Mouse (Mus musculus): ENCODE results near the gene Rhox7a. TPM values are rescaled to one million over a fixed set of nuclear protein-coding genes. Genes with fewer than 3 reads are reported as not detected.

The Rhox7a gene
- polyA plus RNA-seq (2014; fragmentation: Illumina TruSeq; extraction: RNeasy Lipid Tissue Mini Kit (QIAGEN cat#74804); ENCODE audit: low read depth, low replicate concordance): not detected

GRCm38 (mm10) chrX:37831386-37831785 is at the start of gene Rhox7a:
Gene Rhox7a, plus strand, starts transcription at chrX:37831686.

GRCm38 (mm10) chrX:37826610-37827009 is 4.9 kb upstream of the Rhox7a start, which contains the start of gene Rhox6:
Gene Rhox6, plus strand, starts transcription at chrX:37826910.

GRCm38 (mm10) chrX:37878844-37879243 is 47.4 kb downstream of the Rhox7a start, which contains the start of gene Rhox8:
Gene Rhox8, minus strand, starts transcription at chrX:37878944.

Other genes with a start within 250 kb of the Rhox7a start
- gene Rhox4f, start 224.0 kb upstream of the Rhox7a start, polyA plus RNA-seq (2014; fragmentation: Illumina TruSeq; extraction: RNeasy Lipid Tissue Mini Kit (QIAGEN cat#74804); ENCODE audit: low read depth, low replicate concordance): not detected
- not detected for gene Rhox3g, start 203.1 kb upstream of the Rhox7a start, polyA plus RNA-seq (2014; fragmentation: Illumina TruSeq; extraction: RNeasy Lipid Tissue Mini Kit (QIAGEN cat#74804); ENCODE audit: low read depth, low replicate concordance)
- gene Rhox2g, start 188.2 kb upstream of the Rhox7a start, polyA plus RNA-seq (2014; fragmentation: Illumina TruSeq; extraction: RNeasy Lipid Tissue Mini Kit (QIAGEN cat#74804); ENCODE audit: low read depth, low replicate concordance): not detected
- not detected for gene Rhox4g, start 180.4 kb upstream of the Rhox7a start, polyA plus RNA-seq (2014; fragmentation: Illumina TruSeq; extraction: RNeasy Lipid Tissue Mini Kit (QIAGEN cat#74804); ENCODE audit: low read depth, low replicate concordance)
- not detected for gene Rhox3h, start 162.9 kb upstream of the Rhox7a start, polyA plus RNA-seq (2014; fragmentation: Illumina TruSeq; extraction: RNeasy Lipid Tissue Mini Kit (QIAGEN cat#74804); ENCODE audit: low read depth, low replicate concordance)
- not detected for gene Rhox2h, start 158.4 kb upstream of the Rhox7a start, polyA plus RNA-seq (2014; fragmentation: Illumina TruSeq; extraction: RNeasy Lipid Tissue Mini Kit (QIAGEN cat#74804); ENCODE audit: low read depth, low replicate concordance)
- not detected for gene Rhox5, start 26.8 kb upstream of the Rhox7a start, polyA plus RNA-seq (2014; fragmentation: Illumina TruSeq; extraction: RNeasy Lipid Tissue Mini Kit (QIAGEN cat#74804); ENCODE audit: low read depth, low replicate concordance)
- gene Rhox6, start 4.8 kb upstream of the Rhox7a start, polyA plus RNA-seq (2014; fragmentation: Illumina TruSeq; extraction: RNeasy Lipid Tissue Mini Kit (QIAGEN cat#74804); ENCODE audit: low read depth, low replicate concordance): not detected
- gene Rhox8, start 47.3 kb downstream of the Rhox7a start, polyA plus RNA-seq (2014; fragmentation: Illumina TruSeq; extraction: RNeasy Lipid Tissue Mini Kit (QIAGEN cat#74804); ENCODE audit: low read depth, low replicate concordance): not detected
- not detected for gene Rhox7b, start 65.5 kb downstream of the Rhox7a start, polyA plus RNA-seq (2014; fragmentation: Illumina TruSeq; extraction: RNeasy Lipid Tissue Mini Kit (QIAGEN cat#74804); ENCODE audit: low read depth, low replicate concordance)
- not detected for gene Rhox9, start 70.1 kb downstream of the Rhox7a start, polyA plus RNA-seq (2014; fragmentation: Illumina TruSeq; extraction: RNeasy Lipid Tissue Mini Kit (QIAGEN cat#74804); ENCODE audit: low read depth, low replicate concordance)
- gene Btg1-ps1, start 187.1 kb downstream of the Rhox7a start, polyA plus RNA-seq (2014; fragmentation: Illumina TruSeq; extraction: RNeasy Lipid Tissue Mini Kit (QIAGEN cat#74804); ENCODE audit: low read depth, low replicate concordance): not detected
- not detected for gene Btg1-ps2, start 211.4 kb downstream of the Rhox7a start, polyA plus RNA-seq (2014; fragmentation: Illumina TruSeq; extraction: RNeasy Lipid Tissue Mini Kit (QIAGEN cat#74804); ENCODE audit: low read depth, low replicate concordance)
- not detected for gene Rhox10, start 234.8 kb downstream of the Rhox7a start, polyA plus RNA-seq (2014; fragmentation: Illumina TruSeq; extraction: RNeasy Lipid Tissue Mini Kit (QIAGEN cat#74804); ENCODE audit: low read depth, low replicate concordance)

Measured in sigmoid colon, adult 10 weeks (tissue).